14 mouse cellular contexts compared by ENCODE assay signal in the genomic region with DNA sequence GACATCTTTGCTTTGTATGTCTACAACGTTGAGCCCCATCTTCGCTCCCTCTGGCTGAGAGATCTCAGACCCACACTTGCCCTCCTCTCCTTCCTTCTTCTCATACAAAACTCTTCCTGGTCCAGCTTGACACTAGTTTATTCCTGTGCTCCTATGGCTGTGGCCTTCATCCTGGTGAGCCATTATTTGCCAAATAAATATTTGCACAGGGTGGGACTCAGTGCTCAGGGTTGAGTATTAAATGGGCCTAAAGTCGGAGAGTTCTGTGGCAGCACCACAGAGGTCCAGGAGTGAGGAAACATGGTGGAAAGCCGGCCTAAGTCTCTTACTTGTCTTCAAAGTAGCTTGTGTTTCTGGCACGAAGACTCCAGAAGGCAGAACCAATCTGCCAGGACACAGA. TPM values are rescaled to one million over a fixed set of nuclear protein-coding genes. Genes with fewer than 3 reads are reported as not detected.
"Had no signal": no experiment of that assay in that cellular context is flagged by ENCODE, and none has a peak within 500 bp of the region (broad histone marks: within the 10 kb centered on the region; RNA-seq: fewer than 3 reads in every experiment).

No protein-coding gene starts in this region.

- H3K36me3 ChIP-seq: hindbrain, embryonic 15.5 days; kidney, embryonic 15.5 days; limb, embryonic 12.5 days; lung, embryonic 15.5 days; midbrain, embryonic 10.5 days; neural tube, embryonic 13.5 days had no signal

- H3K4me2 ChIP-seq: hindbrain, embryonic 15.5 days; kidney, embryonic 15.5 days; limb, embryonic 12.5 days; lung, embryonic 15.5 days; neural tube, embryonic 13.5 days had no signal

- DNase-seq: kidney, adult 2 months; kidney, postnatal 14 days; right cerebral cortex, postnatal 14 days; thymus, postnatal 36 days had no signal

- H3K4me1 ChIP-seq: hindbrain, embryonic 15.5 days; kidney, embryonic 15.5 days; limb, embryonic 12.5 days; lung, embryonic 15.5 days; midbrain, embryonic 10.5 days; neural tube, embryonic 13.5 days had no signal

- H3K9me3 ChIP-seq: hindbrain, embryonic 15.5 days; kidney, embryonic 15.5 days; limb, embryonic 12.5 days; lung, embryonic 15.5 days; midbrain, embryonic 10.5 days; neural tube, embryonic 13.5 days had no signal

- H3K27ac ChIP-seq: hindbrain, embryonic 15.5 days; kidney, embryonic 15.5 days; limb, embryonic 12.5 days; liver, embryonic 14.5 days; lung, embryonic 15.5 days; midbrain, embryonic 10.5 days; neural tube, embryonic 13.5 days had no signal

- H3K27me3 ChIP-seq: hindbrain, embryonic 15.5 days; kidney, embryonic 15.5 days; limb, embryonic 12.5 days; lung, embryonic 15.5 days; neural tube, embryonic 13.5 days had no signal

- ATAC-seq: midbrain, embryonic 16.5 days had no signal

- H3K9ac ChIP-seq: hindbrain, embryonic 15.5 days; kidney, embryonic 15.5 days; limb, embryonic 12.5 days; liver, embryonic 14.5 days; lung, embryonic 15.5 days; neural tube, embryonic 13.5 days had no signal

- H3K4me3 ChIP-seq: hindbrain, embryonic 15.5 days; kidney, embryonic 15.5 days; limb, embryonic 12.5 days; lung, embryonic 15.5 days; midbrain, embryonic 10.5 days; neural tube, embryonic 13.5 days had no signal

RNA-seq across cellular contexts. Expression of a gene that starts 34.5 kb away (rescaled TPM):
- total RNA-seq: left cerebral cortex, postnatal 36 days; megakaryocyte, adult 5-6 weeks had no signal
- polyA plus RNA-seq: hindbrain, embryonic 15.5 days; midbrain, embryonic 16.5 days; neural tube, embryonic 13.5 days had no signal
